In genomic region chr2:113209263-113209662, GRCm38 (mm10) we compare ENCODE assay signal across 25 mouse cellular contexts.
"Had no signal": no experiment of that assay in that cellular context is flagged by ENCODE, and none has a peak within 500 bp of the region (broad histone marks: within the 10 kb centered on the region; RNA-seq: fewer than 3 reads in every experiment).

No protein-coding gene starts in this region.

- H3K9ac ChIP-seq: heart, embryonic 12.5 days; hindbrain, embryonic 12.5 days; hindbrain, embryonic 14.5 days; intestine, embryonic 15.5 days; limb, embryonic 12.5 days had no signal

- H3K36me3 ChIP-seq: heart, embryonic 10.5 days; heart, embryonic 12.5 days; hindbrain, embryonic 10.5 days; hindbrain, embryonic 12.5 days; intestine, embryonic 15.5 days; limb, embryonic 10.5 days; limb, embryonic 12.5 days had no signal

- DNase-seq: gastrocnemius, adult 2 months; gastrocnemius, postnatal 10 days; gastrocnemius, postnatal 25 days; heart, adult 18-20 months; heart, postnatal 10 days; heart, postnatal 4 days; kidney, adult 18-20 months; kidney, adult 8-10 months; kidney, postnatal 10 days; kidney, postnatal 25 days; kidney, postnatal 4 days; liver had no signal

- H3K4me2 ChIP-seq: heart, embryonic 12.5 days; hindbrain, embryonic 12.5 days; hindbrain, embryonic 14.5 days; intestine, embryonic 15.5 days; limb, embryonic 12.5 days had no signal

- H3K27ac ChIP-seq: gastrocnemius, adult 2 months; heart, embryonic 10.5 days; hindbrain, embryonic 10.5 days; hindbrain, embryonic 12.5 days; hindbrain, embryonic 14.5 days; intestine, embryonic 15.5 days; layer of hippocampus, adult 2 months; left cerebral cortex, adult 2 months; limb, embryonic 10.5 days; limb, embryonic 12.5 days had no signal

- H3K4me1 ChIP-seq: heart, embryonic 10.5 days; heart, embryonic 12.5 days; hindbrain, embryonic 10.5 days; hindbrain, embryonic 12.5 days; intestine, embryonic 15.5 days; limb, embryonic 10.5 days; limb, embryonic 12.5 days had no signal

- H3K9me3 ChIP-seq: heart, embryonic 10.5 days; heart, embryonic 12.5 days; hindbrain, embryonic 10.5 days; hindbrain, embryonic 12.5 days; intestine, embryonic 15.5 days; limb, embryonic 10.5 days; limb, embryonic 12.5 days had no signal

- H3K4me3 ChIP-seq: gastrocnemius, adult 2 months; heart, embryonic 10.5 days; heart, embryonic 12.5 days; hindbrain, embryonic 10.5 days; hindbrain, embryonic 12.5 days; intestine, embryonic 15.5 days; layer of hippocampus, adult 2 months; left cerebral cortex, adult 2 months; limb, embryonic 10.5 days; limb, embryonic 12.5 days had no signal

- ATAC-seq: hindbrain, embryonic 16.5 days; inflammation-experienced regulatory T-cells, adult 6 months; intestine, embryonic 15.5 days; intestine, postnatal 0 days had no signal

- H3K27me3 ChIP-seq: intestine, embryonic 15.5 days had no signal
